Mouse (Mus musculus) testis, postnatal 10 days (tissue): ENCODE measurements around the gene D13Ertd608e.
A peak's percentile ranks its signal among the peaks of the same experiment; 100 is the strongest.
"Not testable (repeated sequence)": the region's sequence is repeated elsewhere in the genome, so short reads cannot be mapped to it uniquely, and the experiment has no call there.

Source experiments
- DNase-seq: peaks from one replicate; pipeline ENCODE4 v3.0.0; 2021; ENCODE audit warnings: low spot score

Gene D13Ertd608e

DNA sequence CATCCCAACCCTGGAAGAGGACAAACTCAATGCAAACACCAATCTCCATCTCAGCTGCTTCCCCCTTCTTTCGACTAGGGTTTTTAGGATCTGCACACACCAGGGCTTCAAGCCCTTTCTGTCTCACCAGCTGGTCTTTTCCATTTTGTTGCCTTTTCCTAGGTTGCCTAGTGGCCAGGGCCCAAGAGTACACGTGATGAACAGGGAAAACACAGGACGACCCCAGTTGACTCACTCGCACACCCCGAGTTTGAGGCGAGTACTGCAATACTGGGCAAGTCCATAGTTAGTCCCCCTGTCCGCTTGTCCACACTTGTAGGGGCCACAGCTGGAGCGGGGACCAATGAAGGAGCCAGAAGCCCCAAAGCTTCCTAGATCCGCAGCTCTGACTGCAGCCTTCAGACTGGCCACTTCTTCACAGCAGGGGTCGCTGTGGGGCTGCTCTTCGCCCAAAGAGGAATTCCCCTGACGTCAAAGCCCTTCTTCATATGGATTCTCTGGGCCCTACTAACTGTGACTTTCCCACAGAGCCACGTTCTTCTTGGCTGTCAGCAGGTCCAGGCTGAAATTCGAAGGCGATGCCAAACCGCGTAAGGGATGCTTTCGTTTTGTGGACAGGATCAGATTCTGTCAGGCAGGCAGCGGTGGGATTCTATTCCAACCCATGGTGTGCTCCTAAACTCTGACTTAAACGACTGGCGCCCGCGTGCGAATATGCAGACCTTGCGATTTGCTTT is at the start of gene D13Ertd608e:
D13Ertd608e (plus strand) TSS at position 687 of the 737 bp plus-strand sequence.
- peak; percentile 54 for DNase-seq

- peak; percentile 85 for DNase-seq
These were observed 45.7 kb upstream of the D13Ertd608e start for GRCm38 (mm10) chr13:119789851-119790717.

DNA sequence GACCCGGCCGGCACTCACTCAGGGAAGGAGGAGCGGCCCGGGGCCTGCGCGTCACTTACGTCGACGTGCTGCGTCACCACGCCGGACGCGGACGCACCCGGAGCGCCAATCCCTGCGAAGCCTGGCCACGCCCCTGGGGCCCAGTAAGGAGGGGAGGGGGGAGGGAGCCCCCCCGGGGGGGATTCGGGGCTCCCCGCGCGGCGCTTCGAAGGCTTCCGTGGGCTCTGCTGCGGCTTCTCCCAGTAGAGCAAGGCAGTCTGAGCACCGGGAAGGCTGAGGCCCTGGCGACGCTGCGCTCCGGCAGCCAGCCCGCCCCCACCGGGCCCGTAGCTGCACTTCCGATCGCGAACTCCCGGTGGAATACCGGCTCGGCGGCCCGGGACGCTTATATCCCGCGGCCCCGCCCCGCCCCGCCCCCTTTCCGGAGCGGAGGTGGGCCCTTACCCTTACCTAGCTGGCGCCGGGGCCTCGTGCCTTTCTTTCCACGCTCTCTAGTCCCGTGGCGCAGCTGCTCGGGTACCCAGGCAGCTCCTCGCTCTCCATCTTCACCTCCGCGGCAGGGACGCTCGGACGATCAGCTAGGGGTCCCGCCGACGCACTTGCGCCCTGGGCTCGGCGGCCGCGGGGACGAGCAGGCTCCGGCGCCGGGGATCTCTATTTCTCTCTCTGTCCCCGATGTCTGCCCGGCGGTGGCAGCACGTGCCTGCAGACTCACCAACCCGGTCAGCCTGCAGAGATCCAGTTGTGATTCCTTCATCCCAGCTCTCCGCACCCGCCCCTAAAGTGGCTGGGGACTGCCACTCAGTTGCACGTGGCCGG is 44.8 kb upstream of the D13Ertd608e start, which contains the start of gene Zfp131:
Zfp131 (minus strand) TSS at position 129 of the 819 bp plus-strand sequence.
- DNase-seq, result peak; percentile 96

DNA sequence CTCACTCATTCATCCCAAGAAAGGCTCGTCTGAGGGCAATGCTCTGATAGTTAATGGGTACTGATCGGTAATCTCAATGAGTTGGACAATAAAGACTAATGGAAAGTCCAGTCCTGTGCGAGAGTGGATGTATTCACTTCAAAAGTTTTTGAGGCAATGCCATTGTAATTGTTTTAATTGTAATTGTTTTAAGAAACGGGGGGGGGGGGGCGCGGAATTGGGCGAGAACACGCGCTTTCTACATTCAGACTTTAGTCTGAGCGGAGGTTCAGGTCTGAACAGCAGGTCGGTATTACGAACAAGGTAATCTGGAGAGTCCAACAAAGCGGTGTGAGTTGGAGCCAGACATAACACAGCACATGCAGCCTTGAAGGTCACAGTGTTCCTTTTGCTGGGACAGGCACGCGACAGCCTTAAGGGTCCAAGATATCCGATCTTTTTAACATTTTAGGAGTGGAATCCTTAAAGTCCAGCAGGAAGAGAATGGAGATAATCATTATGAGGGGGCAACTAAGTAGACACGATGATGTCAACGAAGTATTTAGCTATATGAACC is 44.1 kb upstream of the D13Ertd608e start:
- no peak for DNase-seq

GRCm38 (mm10) chr13:119792791-119793404 is 42.9 kb upstream of the D13Ertd608e start:
- DNase-seq, result no peak

DNA sequence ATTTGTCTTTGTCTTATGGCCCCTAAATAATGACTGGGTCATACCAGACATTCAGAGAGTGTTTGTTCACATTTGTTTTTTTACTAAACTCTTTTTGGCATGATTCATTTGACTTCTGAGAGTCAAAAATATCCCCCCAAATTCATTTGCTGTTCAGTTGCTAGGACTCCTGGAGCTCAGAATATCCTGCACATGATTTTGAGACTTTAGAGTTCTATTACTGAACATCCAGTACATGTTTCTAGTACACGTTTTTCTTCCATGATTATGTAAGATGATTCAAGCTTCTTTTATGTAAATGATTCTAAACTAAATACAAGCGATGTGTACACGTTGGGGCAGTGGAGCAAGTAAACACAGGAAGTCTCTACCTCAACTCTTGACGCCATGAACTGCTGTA is 38.1 kb upstream of the D13Ertd608e start:
- DNase-seq, result no peak

DNA sequence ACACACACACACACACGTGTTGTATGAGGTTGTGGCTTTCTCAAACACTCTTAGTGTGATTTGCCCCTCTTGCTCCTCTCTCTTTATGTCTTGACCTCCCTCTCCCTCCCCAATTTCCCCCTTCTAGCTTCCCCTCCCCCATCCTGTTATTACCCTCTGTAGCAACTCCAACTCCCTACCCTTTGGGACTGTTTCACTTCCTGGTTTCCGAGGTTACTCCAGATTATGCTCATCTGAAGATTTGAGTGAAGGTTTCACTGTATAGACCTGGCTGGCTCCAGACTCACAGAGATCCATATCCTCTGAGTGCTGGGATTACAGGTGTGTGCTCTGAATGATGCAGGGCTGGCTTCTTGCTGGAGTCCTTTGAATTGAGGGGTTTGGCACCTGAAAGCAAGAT is 26.9 kb upstream of the D13Ertd608e start:
- DNase-seq, result no peak

DNA sequence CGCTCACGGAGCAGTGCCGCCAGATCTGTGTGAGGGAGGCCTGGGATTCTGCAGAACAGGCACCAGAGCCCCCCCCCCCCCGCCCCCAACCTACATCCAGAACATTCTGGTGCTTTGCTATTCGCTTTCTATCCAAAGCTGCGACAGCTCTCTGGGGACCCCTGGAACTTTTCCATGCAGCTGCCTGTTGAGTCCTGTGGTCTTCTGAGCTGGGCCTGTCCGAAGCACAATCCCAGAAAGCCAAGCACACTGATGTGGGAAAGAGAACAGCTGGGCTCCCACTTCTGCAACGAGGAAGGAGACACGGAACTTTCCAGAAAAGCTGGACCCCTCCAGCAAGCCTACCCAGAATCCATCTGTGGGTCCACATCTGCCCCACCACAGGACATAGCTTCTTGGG is 25.8 kb upstream of the D13Ertd608e start:
- no peak for DNase-seq

- no peak for DNase-seq
These were observed 19.0 kb upstream of the D13Ertd608e start for GRCm38 (mm10) chr13:119816798-119817197.

- no peak for DNase-seq
These were observed 18.1 kb upstream of the D13Ertd608e start for GRCm38 (mm10) chr13:119817579-119818206.

DNA sequence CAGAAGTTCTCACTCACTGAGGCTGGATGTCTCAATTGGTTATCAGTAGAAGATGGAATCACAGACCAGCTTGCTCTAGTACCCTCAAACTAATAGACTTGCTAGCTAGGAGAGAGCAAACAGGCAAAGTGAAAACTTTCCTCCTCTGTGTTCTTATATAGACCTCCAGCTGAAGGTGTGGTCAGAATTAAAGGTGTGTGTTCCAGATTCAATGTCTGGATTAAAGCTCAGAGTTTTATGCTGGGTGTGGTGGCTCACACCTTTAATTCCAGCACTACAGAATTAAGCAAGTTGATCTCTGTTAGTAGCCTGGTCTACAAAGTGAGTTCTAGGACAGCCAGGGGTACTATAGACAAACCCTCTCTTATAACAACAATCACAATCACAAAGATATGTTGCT is 5.7 kb upstream of the D13Ertd608e start, which contains the start of gene AF067063:
AF067063 (minus strand) TSS at position 101 of the 400 bp plus-strand sequence.
- not testable (repeated sequence) for DNase-seq

DNA sequence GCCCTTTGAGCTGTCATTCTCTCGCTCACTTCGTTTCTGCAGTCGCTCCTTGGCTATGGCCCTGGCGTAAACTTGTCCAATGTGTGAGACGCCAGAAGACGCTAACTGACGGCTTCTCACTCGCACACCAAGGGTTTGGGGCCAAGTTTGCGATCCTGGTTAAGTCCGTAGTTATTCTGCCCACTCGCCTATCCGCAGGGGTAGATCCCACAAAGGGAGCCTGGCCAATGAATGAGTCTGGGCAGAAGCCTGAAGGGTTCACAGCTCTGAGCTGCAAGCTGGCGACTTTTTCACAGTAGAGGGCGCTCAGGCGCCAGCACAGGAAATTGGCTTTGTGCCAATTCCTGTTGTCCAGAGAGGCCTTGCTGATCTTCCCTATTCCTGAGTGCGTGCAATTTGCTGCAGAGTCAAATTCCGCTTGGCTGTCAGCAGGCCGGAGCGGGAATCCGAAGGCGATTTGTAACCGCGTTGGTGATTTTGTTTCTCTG is 562 bp downstream of the D13Ertd608e start:
- DNase-seq, result not testable (repeated sequence)

DNA sequence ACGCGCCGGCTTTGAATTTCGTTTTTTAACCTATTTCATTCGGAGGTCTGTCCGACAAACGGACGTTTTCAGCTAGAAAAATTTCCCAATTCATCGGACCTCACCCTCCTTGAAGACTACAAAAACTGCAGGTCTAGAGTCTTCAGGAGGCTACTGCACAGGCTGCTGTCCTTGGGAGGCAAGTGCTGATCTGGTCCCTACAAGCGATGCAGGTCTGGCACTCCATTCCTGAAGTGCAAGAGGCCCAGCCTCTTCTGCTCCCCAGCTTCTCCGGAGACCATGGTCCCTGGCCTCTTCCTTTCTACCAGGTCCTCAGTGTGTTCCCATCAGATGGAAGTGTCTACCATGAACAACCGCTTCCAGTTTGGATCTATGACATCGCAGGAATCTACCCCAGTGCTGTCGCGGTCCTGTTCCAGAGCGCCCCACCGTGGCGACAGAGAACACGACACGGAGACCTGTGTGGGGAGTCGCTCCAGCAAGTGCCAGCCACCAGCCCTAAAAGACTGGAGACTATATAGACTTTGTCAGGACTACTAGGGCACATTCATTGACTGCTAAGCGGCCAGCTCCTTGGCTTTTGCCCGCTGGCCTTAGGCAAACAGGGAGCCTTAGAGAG is 2.0 kb downstream of the D13Ertd608e start:
- peak; percentile 52 for DNase-seq

GRCm38 (mm10) chr13:119839982-119840381 is 4.2 kb downstream of the D13Ertd608e start:
- DNase-seq, result not testable (repeated sequence)

- DNase-seq, result not testable (repeated sequence)
These were observed 26.6 kb downstream of the D13Ertd608e start for GRCm38 (mm10) chr13:119862399-119862798.

- DNase-seq, result not testable (repeated sequence)
These were observed 28.7 kb downstream of the D13Ertd608e start for GRCm38 (mm10) chr13:119864395-119864999.

GRCm38 (mm10) chr13:119886896-119887295 is 51.1 kb downstream of the D13Ertd608e start:
- not testable (repeated sequence) for DNase-seq

GRCm38 (mm10) chr13:119894685-119895084 is 58.9 kb downstream of the D13Ertd608e start, which contains the start of gene Tcstv1:
Gene Tcstv1 (minus strand): TSS chr13:119894785.
- not testable (repeated sequence) for DNase-seq
